Mouse (Mus musculus): ENCODE results near the gene Nrgn. TPM values are rescaled to one million over a fixed set of nuclear protein-coding genes. Genes with fewer than 3 reads are reported as not detected.

Gene Nrgn
- polyA plus RNA-seq, 1 experiment from 2014 or later, result 9.0 TPM

DNA sequence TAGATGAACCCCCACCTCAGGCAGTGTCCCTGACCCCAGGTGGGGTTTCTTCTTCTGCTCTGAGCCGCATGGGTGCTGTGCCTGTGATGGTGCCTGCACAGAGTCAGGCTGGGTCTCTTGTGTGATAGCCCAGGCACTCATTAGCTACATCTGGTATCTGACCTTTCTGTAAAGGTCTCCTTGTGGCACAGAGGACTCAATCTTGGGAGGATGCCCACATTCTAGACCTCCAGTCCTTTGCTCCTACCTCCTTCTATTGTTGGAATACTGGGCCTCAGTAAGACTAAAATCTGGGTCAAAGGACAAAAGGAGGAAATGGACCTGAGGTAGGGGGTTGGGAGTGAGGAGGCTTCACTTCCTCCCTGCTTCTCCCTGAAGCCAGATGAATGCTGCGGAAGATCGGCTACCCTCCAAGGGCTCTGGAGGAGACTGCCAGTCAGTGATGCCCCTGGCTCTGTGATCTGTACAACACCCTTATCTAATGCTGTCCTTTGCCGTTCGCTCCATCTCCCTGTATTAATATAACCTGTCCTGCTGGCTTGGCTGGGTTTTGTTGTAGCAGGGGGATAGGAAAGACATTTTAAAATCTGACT is 14.9 kb downstream of the Nrgn start:
- Histone ChIP-seq H3K4me3 (ENCODE audit: low read length) (no peak overlapping the region), H3K4me2 (ENCODE audit: low read depth, low read length) (no peak overlapping the region), H3K9ac (ENCODE audit: low read length) (no peak overlapping the region), H3K36me3 (ENCODE audit: control insufficient read depth, insufficient read depth, low read length) (peaks cover 6% of the 10 kb centered on the region), H3K4me1 (replicated peaks; ENCODE audit: control insufficient read depth, insufficient read depth, low read length) (peaks cover 13% of the 10 kb centered on the region), H3K27me3 (ENCODE audit: control insufficient read depth, insufficient read depth, low read depth, low read length) (no peaks in the 10 kb centered on the region), H3K9me3 (ENCODE audit: control insufficient read depth, low read length) (no peaks in the 10 kb centered on the region), H3K27ac (ENCODE audit: low read length) (peak overlapping the region; percentile 2; the same call in 1 of the 2 replicates)
- WGBS, result 64% methylated on average over 5 of the region's 5 CpGs
- peak; percentile 55 for ATAC-seq (ENCODE audit: low read depth)

- H3K4me3 ChIP-seq (ENCODE audit: low read length), result no peak overlapping the region
- whole genome bisulfite sequencing, result 68% methylated on average over 4 of the region's 4 CpGs
- H3K9ac ChIP-seq (ENCODE audit: low read length), result no peak overlapping the region
- H3K27me3 ChIP-seq (ENCODE audit: control insufficient read depth, insufficient read depth, low read depth, low read length), result no peaks in the 10 kb centered on the region
- H3K36me3 ChIP-seq (ENCODE audit: control insufficient read depth, insufficient read depth, low read length), result peaks cover 6% of the 10 kb centered on the region
- no peak for ATAC-seq (ENCODE audit: low read depth)
- no peaks in the 10 kb centered on the region for H3K9me3 ChIP-seq (ENCODE audit: control insufficient read depth, low read length)
- H3K4me2 ChIP-seq (ENCODE audit: low read depth, low read length), result no peak overlapping the region
- no peak overlapping the region for H3K27ac ChIP-seq (ENCODE audit: low read length)
- peaks cover 14% of the 10 kb centered on the region for H3K4me1 ChIP-seq (replicated peaks; ENCODE audit: control insufficient read depth, insufficient read depth, low read length)
These were observed 15.9 kb downstream of the Nrgn start for GRCm38 (mm10) chr9:37536851-37537250.

DNA sequence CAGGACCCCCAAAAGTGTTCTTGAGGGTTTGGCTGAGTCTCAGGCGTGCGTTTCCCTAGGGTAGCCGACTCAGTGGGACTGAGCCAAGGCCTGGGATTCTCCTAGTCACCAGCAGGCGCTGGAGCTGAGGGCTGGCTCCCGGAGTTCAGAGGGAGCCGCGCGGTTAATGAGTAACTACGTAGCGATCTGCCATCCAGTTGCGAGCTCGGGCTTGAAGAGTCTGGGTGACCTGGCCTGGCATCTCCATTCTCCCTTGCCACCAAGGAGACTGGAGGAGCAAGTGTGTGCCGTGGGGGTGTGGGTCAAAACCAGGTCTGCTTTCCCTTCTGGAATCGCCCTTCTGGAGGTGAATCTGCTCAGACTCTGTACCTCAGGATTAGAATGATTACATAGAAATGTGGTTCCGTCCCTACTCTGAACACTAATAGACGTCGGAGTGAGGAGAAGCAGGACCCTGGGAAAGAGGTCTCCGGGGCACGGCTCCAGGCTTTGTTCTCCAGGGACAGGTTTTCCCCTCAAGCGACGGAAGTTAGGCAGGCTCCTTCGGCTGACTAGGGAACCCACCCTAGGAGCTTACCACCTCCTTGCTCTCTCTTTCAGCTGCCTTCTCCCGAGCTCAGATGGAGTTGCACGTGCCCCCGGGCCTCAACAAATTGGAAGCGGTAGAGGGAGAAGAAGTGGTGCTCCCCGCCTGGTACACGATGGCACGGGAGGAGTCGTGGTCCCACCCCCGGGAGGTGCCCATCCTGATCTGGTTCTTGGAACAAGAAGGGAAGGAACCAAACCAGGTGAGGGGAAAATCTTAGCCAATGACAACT is 21.6 kb downstream of the Nrgn start:
- WGBS, result 5% methylated on average over 31 of the region's 31 CpGs
- Histone ChIP-seq H3K27ac (ENCODE audit: low read length) (peak overlapping the region; percentile 95), H3K4me3 (ENCODE audit: low read length) (peak overlapping the region; percentile 53), H3K27me3 (ENCODE audit: control insufficient read depth, insufficient read depth, low read depth, low read length) (peaks cover 7% of the 10 kb centered on the region; the same call in 1 of the 2 replicates), H3K4me1 (replicated peaks; ENCODE audit: control insufficient read depth, insufficient read depth, low read length) (peaks cover 46% of the 10 kb centered on the region), H3K4me2 (ENCODE audit: low read depth, low read length) (peak overlapping the region; percentile 69), H3K9me3 (ENCODE audit: control insufficient read depth, low read length) (no peaks in the 10 kb centered on the region), H3K9ac (ENCODE audit: low read length) (peak overlapping the region; percentile 65), H3K36me3 (ENCODE audit: control insufficient read depth, insufficient read depth, low read length) (peaks cover 6% of the 10 kb centered on the region)
- ATAC-seq (ENCODE audit: low read depth), result peak; percentile 72

DNA sequence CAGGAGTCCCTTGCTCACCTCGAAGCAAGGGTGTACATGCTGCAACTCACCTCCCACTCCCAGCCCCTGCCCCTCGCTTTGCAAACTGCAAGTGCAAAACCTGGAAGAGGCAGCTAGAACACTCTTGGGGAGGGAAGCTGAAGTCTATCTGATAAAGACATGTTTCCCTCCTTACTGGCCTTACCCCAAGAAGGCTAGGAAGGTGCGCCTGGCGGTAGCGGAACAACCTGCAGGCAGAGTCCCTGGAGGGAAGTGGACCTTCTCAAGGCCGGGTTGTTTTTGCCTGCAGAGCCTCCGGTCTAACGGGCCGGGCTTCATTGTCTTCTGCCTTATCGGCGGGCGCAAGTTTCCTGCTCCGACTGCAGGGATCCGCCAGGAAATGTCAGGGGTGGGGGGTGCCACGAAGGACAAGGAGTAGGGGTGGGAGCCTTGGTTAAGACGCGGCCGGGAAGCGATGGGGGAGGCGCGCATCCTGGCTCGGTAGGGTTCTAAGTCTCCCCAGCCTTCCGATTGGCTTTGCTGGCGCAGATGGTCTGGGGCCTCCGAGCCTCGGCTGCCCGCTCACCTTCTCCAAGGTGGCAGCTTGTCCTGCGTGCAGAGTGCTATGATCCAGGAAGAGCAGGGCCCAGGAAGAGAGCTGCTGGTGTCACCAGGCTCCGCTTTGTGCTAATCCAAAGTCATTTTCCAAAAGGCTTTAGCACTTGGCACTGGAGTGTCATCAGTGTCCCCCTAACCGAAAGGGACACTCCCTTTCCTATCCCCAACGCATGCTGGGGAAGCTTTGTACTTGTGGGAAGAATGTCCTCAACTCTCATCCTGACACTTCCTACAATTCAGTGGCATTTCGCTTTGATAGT is 22.4 kb downstream of the Nrgn start:
- Histone ChIP-seq H3K36me3 (ENCODE audit: control insufficient read depth, insufficient read depth, low read length) (peaks cover 9% of the 10 kb centered on the region), H3K9me3 (ENCODE audit: control insufficient read depth, low read length) (no peaks in the 10 kb centered on the region), H3K4me1 (replicated peaks; ENCODE audit: control insufficient read depth, insufficient read depth, low read length) (peaks cover 47% of the 10 kb centered on the region), H3K4me3 (ENCODE audit: low read length) (peak overlapping the region; percentile 53), H3K4me2 (ENCODE audit: low read depth, low read length) (peak overlapping the region; percentile 69), H3K27ac (ENCODE audit: low read length) (peak overlapping the region; percentile 95), H3K9ac (ENCODE audit: low read length) (peak overlapping the region; percentile 65), H3K27me3 (ENCODE audit: control insufficient read depth, insufficient read depth, low read depth, low read length) (peaks cover 7% of the 10 kb centered on the region; the same call in 1 of the 2 replicates)
- peak; percentile 60 for ATAC-seq (ENCODE audit: low read depth)
- 4% methylated on average over 32 of the region's 32 CpGs for WGBS

DNA sequence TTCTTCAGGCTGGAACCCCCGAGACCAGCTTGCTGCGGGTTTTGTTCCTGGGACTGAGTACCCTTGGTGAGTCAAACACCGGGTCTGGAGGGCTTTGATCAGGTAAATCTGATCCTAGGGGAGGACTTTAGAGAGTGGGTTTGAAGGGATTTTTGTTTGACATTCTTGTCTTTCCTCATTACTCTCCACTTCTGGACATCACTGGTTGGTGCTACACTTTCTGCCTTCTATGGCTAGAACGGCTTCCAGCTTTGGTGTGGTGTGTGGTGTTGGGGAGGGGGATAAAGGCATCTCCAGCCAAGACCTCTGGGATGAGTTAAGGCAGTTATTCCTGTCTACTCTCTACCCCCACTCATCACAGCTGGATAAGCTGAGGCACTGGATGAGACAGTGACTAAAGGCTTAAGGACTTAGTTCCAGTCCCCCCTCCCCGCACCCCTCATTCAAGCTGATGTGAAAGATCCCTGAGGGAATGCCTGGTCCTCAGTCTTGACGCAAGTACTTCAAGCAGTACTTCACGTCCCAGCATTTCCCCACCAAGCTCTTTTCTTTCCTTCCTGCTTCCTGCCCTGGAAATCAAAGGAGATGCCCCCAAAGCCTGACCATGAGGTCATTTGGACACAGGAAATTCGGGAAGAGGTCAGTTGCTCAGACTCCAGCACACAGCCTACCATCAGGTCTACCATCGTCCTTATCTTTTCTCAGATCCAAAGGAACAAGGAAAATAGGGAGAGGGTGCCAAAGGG is 24.3 kb downstream of the Nrgn start:
- WGBS, result 32% methylated on average over 9 of the region's 9 CpGs
- H3K27me3 ChIP-seq (ENCODE audit: control insufficient read depth, insufficient read depth, low read depth, low read length), result peaks cover 7% of the 10 kb centered on the region; the same call in 1 of the 2 replicates

DNA sequence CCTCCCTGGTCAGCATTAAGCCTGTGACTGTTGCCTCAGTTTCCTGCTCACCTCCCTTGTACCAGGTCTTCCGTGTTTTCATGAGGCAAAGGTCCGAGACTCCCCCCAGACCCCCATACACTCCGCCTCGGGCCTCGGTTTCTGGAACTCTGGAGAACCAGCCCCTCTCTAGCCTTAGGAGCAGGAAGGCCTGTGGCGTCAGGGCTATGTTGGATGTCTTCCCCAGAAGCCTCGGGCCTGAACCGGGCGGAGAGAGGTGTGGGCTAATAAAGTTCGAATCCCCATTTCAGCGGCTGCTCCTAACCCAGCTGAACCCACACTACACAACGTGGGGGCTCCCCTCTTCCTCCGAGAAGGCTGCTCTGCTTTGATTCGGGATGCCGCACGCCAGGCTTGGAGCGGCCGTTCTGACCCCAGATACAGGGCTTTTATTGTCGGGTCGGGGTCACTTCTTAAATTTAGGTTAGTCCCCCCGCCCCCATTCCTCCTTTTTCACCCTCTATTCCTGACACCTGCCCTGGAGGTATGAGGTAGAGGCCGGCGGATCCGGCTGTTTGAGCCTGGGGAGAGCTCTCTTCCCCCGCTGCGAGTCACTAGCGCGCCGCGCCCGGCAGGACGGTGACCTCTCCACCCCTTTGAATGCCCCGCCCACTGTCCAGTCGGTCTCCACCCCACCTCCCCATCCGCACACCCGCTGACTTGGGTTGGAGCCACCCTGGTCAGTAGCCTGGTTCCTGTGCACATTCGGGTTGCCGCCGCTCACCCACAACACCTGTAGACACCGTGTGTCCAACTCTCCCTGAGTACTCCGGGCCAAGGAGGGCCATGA is 25.1 kb downstream of the Nrgn start, which contains the start of gene Esam:
Esam (plus strand) TSS at position 683 of the 829 bp plus-strand sequence.
- peak within 1 kb of the TSS; percentile 95 for H3K27ac ChIP-seq (ENCODE audit: low read length)
- WGBS, result 15% methylated on average over 41 of the region's 41 CpGs
- no peaks in the 10 kb centered on the region for H3K9me3 ChIP-seq (ENCODE audit: control insufficient read depth, low read length)
- H3K36me3 ChIP-seq (ENCODE audit: control insufficient read depth, insufficient read depth, low read length), result peaks cover 12% of the 10 kb centered on the region
- ATAC-seq (ENCODE audit: low read depth), result peak; percentile 49; the same call in 1 of the 2 replicates
- H3K9ac ChIP-seq (ENCODE audit: low read length), result peak within 1 kb of the TSS; percentile 65
- peaks cover 47% of the 10 kb centered on the region for H3K4me1 ChIP-seq (replicated peaks; ENCODE audit: control insufficient read depth, insufficient read depth, low read length)
- H3K27me3 ChIP-seq (ENCODE audit: control insufficient read depth, insufficient read depth, low read depth, low read length), result peaks cover 7% of the 10 kb centered on the region; the same call in 1 of the 2 replicates
- peak within 1 kb of the TSS; percentile 69 for H3K4me2 ChIP-seq (ENCODE audit: low read depth, low read length)
- H3K4me3 ChIP-seq (ENCODE audit: low read length), result peak within 1 kb of the TSS; percentile 53

More for the DNA sequence above, 24.3 kb downstream of the Nrgn start:
- Histone ChIP-seq H3K4me1 (replicated peaks; ENCODE audit: control insufficient read depth, insufficient read depth, low read length) (peaks cover 47% of the 10 kb centered on the region), H3K9ac (ENCODE audit: low read length) (peak overlapping the region; percentile 65), H3K36me3 (ENCODE audit: control insufficient read depth, insufficient read depth, low read length) (peaks cover 4% of the 10 kb centered on the region), H3K4me2 (ENCODE audit: low read depth, low read length) (peak overlapping the region; percentile 69), H3K4me3 (ENCODE audit: low read length) (peak overlapping the region; percentile 53), H3K9me3 (ENCODE audit: control insufficient read depth, low read length) (no peaks in the 10 kb centered on the region), H3K27ac (ENCODE audit: low read length) (peak overlapping the region; percentile 95)
- no peak for ATAC-seq (ENCODE audit: low read depth)

GRCm38 (mm10) chr9:37526443-37527395 is 26.0 kb downstream of the Nrgn start:
- no peak overlapping the region for H3K9ac ChIP-seq (ENCODE audit: low read length)
- peaks cover 44% of the 10 kb centered on the region for H3K4me1 ChIP-seq (replicated peaks; ENCODE audit: control insufficient read depth, insufficient read depth, low read length)
- peak overlapping the region; percentile 7 for H3K27ac ChIP-seq (ENCODE audit: low read length)
- H3K27me3 ChIP-seq (ENCODE audit: control insufficient read depth, insufficient read depth, low read depth, low read length), result peaks cover 7% of the 10 kb centered on the region; the same call in 1 of the 2 replicates
- peak; percentile 72 for ATAC-seq (ENCODE audit: low read depth)
- H3K4me3 ChIP-seq (ENCODE audit: low read length), result peak overlapping the region; percentile 53
- peaks cover 12% of the 10 kb centered on the region for H3K36me3 ChIP-seq (ENCODE audit: control insufficient read depth, insufficient read depth, low read length)
- 18% methylated on average over 21 of the region's 21 CpGs for WGBS
- peak overlapping the region; percentile 69 for H3K4me2 ChIP-seq (ENCODE audit: low read depth, low read length)
- H3K9me3 ChIP-seq (ENCODE audit: control insufficient read depth, low read length), result no peaks in the 10 kb centered on the region
